Mouse (Mus musculus) monocyte, adult 2 months (primary cell): Measurements from ENCODE around the gene Aprt.

Experiments
- DNase-seq, 2 experiments: peaks; one replicate each; pipeline ENCODE4 v3.0.0; 2022; ENCODE audit warnings: low spot score in 2 of 2, low read depth in 1 of 2

Aprt gene

DNA sequence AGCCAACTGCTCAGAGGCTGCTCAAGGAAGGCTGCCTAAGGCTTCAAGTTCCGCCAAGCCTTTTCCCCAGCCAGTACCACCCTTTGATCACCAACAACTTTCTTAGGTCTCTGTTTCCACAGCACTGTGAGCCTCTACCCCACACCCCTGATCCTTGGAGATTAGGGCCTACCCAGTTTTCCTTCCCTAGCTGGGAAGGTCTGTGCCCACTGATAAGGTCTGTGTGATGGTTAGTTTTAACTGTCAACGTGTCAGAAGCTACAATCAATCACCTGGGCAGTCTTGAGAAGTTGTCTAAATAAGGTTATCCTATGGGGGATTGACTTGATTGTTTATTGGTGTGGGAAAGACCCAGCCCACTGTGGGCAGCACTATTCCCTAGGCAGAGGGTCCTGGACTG is 38.9 kb downstream of the Aprt start:
- no peak for DNase-seq

DNA sequence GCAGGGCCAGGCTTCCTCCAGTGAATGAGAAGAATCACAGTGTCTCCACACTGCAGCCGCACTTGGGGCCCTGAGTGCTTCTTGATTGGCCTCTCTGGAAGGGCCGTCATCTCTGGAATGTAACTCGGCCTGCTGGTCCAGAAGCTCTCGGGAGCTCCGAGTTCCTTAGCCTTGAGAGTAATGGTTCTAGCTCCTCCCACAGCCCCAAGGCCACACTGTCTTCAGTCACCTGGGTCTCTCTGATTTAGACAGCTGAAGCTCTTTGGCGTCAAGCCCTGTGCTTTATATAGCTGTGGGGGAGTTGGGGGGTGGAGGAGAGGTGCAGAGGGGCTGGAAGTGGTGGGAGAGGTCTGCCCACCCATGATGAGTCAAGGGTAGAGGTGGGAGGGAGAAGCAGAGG is 39.7 kb downstream of the Aprt start:
- no peak for DNase-seq

DNA sequence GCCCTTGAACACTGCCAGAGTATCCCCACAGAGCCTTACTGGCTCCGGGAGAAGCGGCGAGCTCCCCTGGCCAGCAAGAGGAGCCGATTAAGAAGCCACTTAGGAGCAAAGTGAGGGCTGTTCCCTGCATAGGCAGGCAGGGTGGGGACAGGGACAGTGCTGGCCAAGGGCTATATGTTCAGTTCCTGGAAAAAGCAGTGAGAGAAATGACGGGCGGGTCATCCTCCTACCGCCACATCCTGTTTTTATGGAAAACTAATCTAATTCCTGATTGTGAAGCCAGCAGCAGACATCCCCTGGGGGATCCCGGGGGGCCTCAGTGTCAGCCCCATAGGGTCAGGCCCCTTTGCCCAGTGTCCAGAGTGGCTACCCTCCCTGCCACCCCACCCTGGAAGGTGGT is 45.4 kb downstream of the Aprt start:
- no peak for DNase-seq

DNA sequence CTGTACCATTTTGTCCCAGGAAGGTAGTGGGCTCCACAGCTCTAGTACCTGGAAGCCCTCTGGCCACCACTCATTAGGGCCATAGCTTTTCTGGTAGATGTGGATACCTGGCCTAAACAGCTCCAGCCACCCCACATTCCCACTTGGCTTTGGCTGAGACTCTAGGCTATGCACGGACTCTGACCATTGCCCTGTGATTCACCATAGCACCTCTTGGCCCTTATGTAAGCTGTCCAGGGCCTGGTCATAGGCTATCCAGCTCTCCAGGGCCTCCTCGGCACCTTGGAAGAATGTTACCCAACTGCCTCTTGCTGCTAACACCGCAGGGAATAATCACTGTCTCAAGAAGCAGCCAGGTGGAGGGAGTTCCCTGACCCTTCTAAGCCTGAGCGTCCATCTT is 47.5 kb downstream of the Aprt start:
- DNase-seq = no peak

DNA sequence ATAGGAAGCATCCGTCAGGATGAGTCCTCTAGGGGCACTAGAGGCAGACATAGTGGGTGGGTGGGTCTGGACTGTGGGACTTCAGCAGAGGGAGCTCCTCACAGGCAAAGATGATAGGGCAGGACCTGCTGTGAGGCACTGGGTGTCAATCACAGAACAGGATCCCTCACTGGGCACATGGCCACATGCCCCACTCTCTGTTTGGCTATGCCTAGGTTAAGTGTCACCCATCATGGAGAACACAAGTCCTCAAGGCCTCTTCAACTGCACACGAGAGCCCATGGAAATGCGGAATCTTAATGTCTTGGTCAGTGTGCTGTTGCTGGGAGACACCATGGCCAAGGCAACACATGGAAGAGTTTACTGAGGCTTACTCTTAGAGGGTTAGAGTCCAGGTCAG is 48.8 kb downstream of the Aprt start:
- no peak for DNase-seq

DNA sequence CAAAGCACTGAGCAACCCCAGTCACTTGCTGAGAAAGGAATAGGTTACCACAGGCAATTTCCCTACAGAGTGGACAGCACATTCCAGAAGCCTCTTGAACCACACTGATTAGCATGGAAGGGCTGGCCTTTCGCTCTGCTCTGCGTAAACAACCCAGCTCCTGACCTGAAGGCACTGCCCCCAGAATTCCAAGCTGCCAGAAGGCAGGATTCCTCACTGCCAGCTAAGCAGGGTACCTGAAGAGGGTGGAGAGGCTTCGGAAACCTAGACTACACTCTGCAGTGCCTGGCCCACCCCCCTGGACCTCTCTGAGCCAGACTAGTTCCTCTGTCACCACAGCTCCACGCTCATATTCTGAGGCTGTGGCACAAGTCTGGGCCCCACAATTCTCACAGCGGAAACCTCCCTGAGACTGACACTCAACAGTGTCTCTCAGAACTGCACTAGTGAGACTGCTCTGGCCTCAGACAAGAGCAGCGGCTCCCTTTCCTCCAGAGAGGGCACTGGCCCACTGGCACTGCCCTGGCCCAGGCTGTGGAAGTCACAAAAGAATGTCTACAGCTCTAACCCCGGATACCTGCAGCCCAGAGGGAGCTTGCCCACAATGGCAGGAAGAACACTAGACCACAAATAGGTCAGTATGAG is 50.1 kb downstream of the Aprt start:
- no peak for DNase-seq

DNA sequence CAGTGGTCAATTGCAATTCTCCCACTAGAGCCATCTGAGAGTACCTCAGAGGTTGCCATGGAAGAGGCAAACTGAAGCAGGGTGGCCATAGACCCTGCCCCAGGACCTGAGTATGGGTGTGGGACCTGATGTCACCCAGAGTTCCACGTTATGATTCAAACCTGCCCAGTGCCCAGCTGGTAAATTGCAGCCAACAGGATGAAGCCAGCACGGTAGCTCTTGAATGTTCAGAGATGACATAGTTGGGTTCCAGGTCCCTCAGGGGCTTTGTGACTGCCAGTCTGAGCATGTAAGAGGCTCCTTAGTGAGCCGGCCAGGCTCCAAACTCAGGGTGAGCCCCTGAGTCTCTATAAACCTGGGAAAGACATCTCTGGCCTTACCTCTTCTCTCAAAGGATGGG is 50.6 kb downstream of the Aprt start:
- DNase-seq = no peak

DNA sequence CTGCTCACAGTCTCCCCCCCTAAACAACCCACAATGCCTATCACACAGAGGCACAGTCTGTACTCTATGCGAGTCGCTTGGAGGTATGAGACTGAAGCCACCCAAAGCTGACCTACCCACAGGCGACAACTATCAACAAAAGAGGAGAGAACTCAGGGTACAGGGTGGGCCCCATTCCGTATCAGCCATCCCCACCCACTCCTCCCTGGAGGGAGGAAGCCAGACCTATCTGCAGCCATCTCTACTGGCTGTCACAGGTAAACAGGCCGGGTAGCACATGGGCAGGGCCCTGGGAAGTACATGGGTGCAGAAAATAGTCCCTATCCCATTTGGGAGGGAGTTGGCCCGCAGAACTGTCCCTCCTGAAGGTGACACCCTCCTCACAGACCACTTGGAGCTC is 51.7 kb downstream of the Aprt start:
- no peak for DNase-seq
